Mouse (Mus musculus) cerebellum, adult 2 months (tissue): ENCODE data around the gene Foxd2. TPM values are rescaled to one million over a fixed set of nuclear protein-coding genes. Genes with fewer than 3 reads are reported as not detected.

Source experiments
- DNase-seq, 2 experiments: peaks; one replicate each; pipeline ENCODE4 v3.0.0; 2021
- H3K27ac ChIP-seq: fragments of 200-500 bp; 2 replicates; pipeline ENCODE4 v1.5.1; 2012; ENCODE audit warnings: low read length, control low read depth, inconsistent platforms; ENCODE audit not compliant: insufficient read depth
- H3K27me3 ChIP-seq: fragments of 200-500 bp; 2 replicates; pipeline ENCODE4 v1.6.1; 2012; ENCODE audit warnings: inconsistent platforms, mild to moderate bottlenecking, low read length, moderate library complexity; ENCODE audit not compliant: control insufficient read depth, insufficient read depth
- H3K4me1 ChIP-seq: fragments of 200-500 bp; 2 replicates; pipeline ENCODE4 v1.6.1; 2011; ENCODE audit warnings: low read length; ENCODE audit not compliant: control insufficient read depth, insufficient read depth
- H3K4me3 ChIP-seq: fragments of 200-500 bp; replicated peaks from 2 replicates; pipeline ENCODE3; 2011; ENCODE audit warnings: mild to moderate bottlenecking, low read depth, low read length, control low read depth; ENCODE audit not compliant: insufficient read depth
- CTCF ChIP-seq: fragments of 200-500 bp; IDR thresholded peaks from 2 replicates; pipeline ENCODE4 v1.5.1; 2011; ENCODE audit warnings: low read depth, mild to moderate bottlenecking, control low read depth, low read length, moderate library complexity, borderline replicate concordance; ENCODE audit not compliant: insufficient read depth
- POLR2A ChIP-seq: fragments of 200-500 bp; IDR thresholded peaks from 2 replicates; pipeline ENCODE4 v1.6.1; 2011; ENCODE audit warnings: low read length, control low read depth, borderline replicate concordance; ENCODE audit not compliant: insufficient read depth
- WGBS: fragments of 180-500 bp; shearing (Covaris S2); methylation state at CpG from one replicate; pipeline ENCODE4 v1.1.7; 2018; 5-methylcytosine and 5-hydroxymethylcytosine counted together
- polyA plus RNA-seq: library from polyadenylated mRNA; depleted of rRNA; stranded (reverse); fragments of >200 nt; gene quantifications from 2 replicates; pipeline ENCODE4 v1.2.3, GENCODE M21; 2012; rRNA removed

Gene Foxd2
- polyA plus RNA-seq, 1 experiment = 0.10 TPM

- no peak overlapping the region for H3K4me3 ChIP-seq
- no peak for DNase-seq
- no peaks in the 10 kb centered on the region; the same call in 1 of the 2 replicates for H3K4me1 ChIP-seq
- 79% methylated on average over 5 of the region's 5 CpGs for WGBS
- H3K27ac ChIP-seq = no peak overlapping the region
- no peaks in the 10 kb centered on the region for H3K27me3 ChIP-seq
- no peak for TF ChIP-seq POLR2A
- no peak for TF ChIP-seq CTCF
Observed at GRCm38 (mm10) chr4:114863166-114863565, 45.5 kb downstream of the Foxd2 start.

GRCm38 (mm10) chr4:114858426-114858825, 50.2 kb downstream of the Foxd2 start:
- no peaks in the 10 kb centered on the region for H3K27me3 ChIP-seq
- no peak for TF ChIP-seq CTCF
- no peak for TF ChIP-seq POLR2A
- 44% methylated on average over 5 of the region's 5 CpGs for WGBS
- no peak for DNase-seq
- H3K4me3 ChIP-seq = no peak overlapping the region
- H3K27ac ChIP-seq = no peak overlapping the region
- H3K4me1 ChIP-seq = no peaks in the 10 kb centered on the region; the same call in 1 of the 2 replicates

Other genes with a start within 250 kb of the Foxd2 start
- not detected in 2 replicates for gene Gm12830, start 87.2 kb downstream of the Foxd2 start, polyA plus RNA-seq
- not detected in 2 replicates for gene Foxe3, start 17.1 kb upstream of the Foxd2 start, polyA plus RNA-seq
- gene Cmpk1, start 78.4 kb upstream of the Foxd2 start, polyA plus RNA-seq = 42.8 and 48.7 TPM in 2 replicates
- 1.3 and 1.5 TPM in 2 replicates for gene Stil, start 91.3 kb upstream of the Foxd2 start, polyA plus RNA-seq
- 2.1 and 2.7 TPM in 2 replicates for gene Tal1, start 147.6 kb upstream of the Foxd2 start, polyA plus RNA-seq
- 0.74 and 1.0 TPM in 2 replicates for gene Pdzk1ip1, start 179.8 kb upstream of the Foxd2 start, polyA plus RNA-seq
- 6.6 and 7.4 TPM in 2 replicates for gene Cyp4x1, start 225.4 kb upstream of the Foxd2 start, polyA plus RNA-seq